Mouse (Mus musculus) megakaryocyte-erythroid progenitor cell, adult 5-6 weeks (primary cell): ENCODE data around the gene Psd. TPM values are rescaled to one million over a fixed set of nuclear protein-coding genes. Genes with fewer than 3 reads are reported as not detected.

Experiments
- ATAC-seq: replicated peaks from 2 replicates; pipeline ENCODE4 v1.8.0; 2016; ENCODE audit warnings: mild to moderate bottlenecking, inconsistent platforms; ENCODE audit not compliant: severe bottlenecking, poor library complexity, low FRiP score, low TSS enrichment
- total RNA-seq, 2 experiments: library from RNA; stranded (forward) in 1 of 2; stranded (reverse) in 1 of 2; fragments of 200-1000, 215-1000 nt in 1 of 2; fragments of >200 nt in 1 of 2; fragmentation: Nextera tagmentation in 1 of 2; gene quantifications; 2 replicates each; pipeline ENCODE4 v1.2.3; 2014 to 2017

The Psd gene
- total RNA-seq, 2 experiments from 2014 or later, result 0.99 to 7.1 TPM

DNA sequence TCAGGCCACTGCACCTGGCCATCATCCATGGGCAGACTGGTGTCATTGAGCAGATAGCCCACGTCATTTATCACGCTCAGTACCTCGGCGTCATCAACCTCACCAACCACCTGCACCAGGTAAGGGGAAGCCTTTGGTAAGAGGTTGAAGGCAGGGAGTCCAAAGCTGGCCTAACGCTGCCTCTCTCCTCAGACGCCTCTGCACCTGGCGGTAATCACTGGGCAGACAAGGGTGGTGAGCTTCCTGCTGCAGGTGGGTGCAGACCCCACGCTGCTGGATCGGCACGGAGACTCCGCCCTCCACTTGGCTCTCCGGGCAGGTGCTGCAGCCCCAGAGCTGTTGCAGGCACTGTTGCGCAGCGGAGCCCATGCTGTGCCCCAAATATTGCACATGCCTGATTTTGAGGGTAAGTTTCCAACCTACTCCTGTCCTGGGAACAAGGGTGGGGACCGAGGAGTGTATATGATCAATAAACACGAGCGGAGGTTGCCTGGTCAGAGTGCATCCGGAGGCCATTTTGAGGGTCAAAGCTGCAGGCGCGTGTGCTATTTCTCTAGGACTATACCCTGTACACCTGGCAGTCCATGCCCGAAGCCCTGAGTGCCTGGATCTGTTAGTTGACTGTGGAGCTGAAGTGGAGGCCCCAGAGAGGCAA lies 17.2 kb downstream of the Psd start:
- ATAC-seq, result no peak

DNA sequence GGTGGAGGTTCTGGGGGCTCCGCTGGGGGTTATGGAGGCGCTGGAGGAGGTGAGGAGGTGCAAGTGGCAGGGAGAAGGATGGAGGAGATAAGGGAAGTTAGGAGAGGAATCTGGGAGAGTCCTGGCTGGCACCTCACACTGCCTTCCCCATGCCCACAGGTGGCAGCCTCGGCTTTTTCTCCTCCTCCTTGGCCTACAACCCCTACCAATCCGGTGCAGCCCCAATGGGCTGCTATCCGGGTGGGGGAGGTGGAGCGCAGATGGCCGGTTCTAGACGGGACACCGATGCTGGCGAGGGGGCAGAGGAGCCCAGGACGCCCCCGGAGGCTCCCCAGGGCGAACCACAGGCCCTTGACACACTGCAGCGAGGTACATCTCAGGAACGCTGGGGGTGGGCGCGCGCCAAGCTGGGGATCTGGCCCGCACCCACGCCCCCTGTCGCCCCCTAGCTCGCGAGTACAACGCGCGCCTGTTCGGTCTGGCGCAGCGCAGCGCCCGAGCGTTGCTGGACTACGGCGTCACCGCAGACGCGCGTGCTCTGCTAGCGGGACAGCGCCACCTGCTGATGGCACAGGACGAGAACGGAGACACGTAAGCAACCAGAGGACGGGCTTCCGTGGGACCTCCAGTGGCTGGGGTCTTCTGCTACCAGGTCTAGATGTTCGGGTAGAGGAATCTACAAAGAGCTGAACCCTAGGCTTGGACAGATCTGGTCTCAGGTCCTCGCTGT lies 18.1 kb downstream of the Psd start:
- ATAC-seq, result peak; percentile 46; the same call in 1 of the 2 replicates

DNA sequence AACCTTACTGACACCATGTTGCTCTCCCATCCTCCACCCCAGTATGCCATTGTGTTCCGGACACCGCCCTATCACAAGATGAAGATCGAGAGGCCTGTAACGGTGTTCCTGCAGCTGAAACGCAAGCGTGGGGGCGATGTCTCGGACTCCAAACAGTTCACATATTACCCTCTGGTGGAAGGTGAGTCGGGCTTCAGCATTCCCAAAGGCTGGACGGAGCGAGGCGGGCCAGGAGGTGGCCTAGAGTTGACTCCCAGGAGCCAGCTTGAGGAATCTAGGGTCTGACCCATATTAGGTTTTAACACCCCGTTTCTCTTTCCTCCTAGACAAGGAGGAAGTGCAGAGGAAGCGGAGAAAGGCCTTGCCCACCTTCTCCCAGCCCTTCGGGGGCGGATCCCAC lies 18.7 kb downstream of the Psd start:
- ATAC-seq, result no peak

DNA sequence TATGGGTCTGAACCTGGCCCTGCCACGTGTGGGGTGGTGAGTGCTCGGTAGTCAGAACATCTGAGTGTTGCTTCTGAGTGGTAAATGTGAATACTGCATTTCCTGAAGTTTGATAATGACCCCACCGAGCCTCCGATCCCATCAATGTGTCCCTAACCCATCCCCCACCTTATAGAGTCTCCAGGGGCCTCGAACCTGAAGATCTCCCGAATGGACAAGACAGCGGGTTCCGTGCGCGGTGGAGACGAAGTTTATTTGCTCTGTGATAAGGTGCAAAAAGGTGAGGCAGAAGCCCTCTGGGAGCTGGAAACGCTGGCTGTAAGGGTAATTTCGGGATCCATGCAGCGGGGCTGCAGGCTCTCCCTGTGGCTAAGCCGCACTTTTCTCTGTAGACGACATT lies 19.2 kb downstream of the Psd start:
- no peak for ATAC-seq

DNA sequence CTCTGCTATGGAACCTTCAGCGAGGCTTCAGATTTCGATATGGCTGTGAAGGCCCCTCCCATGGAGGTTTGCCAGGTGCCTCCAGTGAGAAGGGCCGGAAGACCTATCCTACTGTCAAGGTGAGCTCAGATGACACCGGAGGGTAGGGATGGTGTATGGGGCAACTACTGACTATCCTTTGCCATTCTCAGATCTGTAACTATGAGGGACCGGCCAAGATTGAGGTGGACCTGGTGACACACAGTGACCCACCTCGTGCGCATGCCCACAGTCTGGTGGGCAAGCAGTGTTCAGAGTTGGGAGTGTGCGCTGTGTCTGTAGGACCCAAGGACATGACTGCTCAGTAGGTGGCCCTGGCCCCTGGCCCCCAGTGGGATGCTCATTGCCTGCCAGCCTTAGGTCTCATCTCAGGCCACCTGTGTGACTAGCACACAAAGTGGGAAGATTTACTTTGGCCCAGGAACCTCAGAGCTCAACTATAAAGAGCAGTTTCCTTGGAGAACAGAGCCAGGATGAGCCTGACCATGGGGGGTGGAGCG lies 20.1 kb downstream of the Psd start:
- ATAC-seq, result no peak

DNA sequence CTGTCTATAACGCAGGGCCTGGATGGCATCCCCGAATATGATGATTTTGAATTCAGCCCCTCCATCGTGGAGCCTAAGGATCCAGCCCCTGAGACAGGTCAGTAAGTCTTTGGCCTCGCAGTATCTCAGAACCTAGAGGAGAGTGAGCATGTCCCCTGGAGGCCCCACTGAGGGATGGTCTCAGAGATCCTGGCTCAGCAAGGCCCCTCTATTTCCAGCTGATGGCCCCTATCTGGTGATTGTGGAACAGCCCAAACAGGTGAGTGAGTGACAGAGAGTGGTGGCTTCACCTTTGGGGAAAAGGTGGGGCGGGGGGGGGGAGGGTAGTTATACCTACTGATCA lies 20.7 kb downstream of the Psd start:
- no peak for ATAC-seq

DNA sequence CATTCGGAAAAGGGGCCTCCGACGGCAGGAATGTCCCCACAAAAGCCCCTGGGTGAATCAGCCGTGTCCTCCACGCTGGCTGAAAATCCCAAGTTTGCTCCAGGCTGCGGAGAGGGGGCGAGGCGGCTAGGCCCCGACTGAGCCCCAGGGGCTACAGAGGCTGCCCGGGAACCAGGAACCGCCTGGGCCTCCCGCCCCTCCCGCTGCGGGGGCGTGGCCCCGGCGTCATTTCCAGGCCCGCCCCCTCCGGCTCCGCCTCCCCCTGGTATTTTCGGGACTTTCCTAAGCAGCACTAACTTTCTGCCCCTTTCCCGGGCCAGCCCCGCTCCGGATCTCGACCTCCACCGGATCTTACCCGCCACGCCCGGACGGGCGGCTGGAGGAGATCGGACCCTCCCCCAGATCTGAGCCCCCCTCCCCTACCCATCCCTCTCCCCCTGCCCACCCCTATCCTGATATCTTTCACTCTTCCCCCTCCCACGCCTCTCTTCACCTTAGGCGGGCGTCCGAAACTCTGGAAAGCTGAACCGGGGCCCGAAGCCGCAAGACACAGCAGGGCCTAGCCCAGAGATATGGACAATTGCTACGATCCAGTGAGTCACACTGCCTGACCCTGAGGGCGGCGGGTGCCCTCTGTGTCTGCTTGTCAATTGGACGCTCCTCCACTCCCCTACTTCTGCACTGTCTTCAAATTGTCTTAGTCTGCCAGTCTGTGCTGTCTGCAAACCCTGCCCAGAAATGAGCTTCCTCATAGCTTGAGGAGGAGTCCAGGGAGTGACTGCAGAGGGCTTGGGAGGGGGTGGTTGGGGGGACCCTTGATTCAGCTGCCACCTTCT lies 21.3 kb downstream of the Psd start:
- ATAC-seq, result peak; percentile 56

DNA sequence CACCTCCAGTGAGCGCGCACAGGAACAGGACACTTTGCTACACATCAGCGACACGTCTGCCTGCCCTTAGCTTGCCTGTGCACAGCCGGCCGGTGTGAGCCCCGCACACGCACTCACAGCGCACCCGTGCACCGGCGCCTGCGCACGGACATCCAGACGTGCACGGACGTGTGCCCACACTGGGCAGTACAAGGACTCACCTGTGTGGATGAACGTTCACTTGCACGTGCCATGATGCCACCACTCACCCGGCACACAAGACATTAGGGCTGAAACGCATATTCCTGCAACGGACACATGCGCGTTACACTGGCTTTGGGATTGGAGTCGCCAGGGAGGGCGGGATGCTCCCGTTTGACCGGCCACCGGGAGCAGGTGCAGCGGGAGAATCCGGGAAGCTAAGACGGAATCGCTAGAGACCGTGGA lies 22.0 kb downstream of the Psd start:
- ATAC-seq, result peak; percentile 40

DNA sequence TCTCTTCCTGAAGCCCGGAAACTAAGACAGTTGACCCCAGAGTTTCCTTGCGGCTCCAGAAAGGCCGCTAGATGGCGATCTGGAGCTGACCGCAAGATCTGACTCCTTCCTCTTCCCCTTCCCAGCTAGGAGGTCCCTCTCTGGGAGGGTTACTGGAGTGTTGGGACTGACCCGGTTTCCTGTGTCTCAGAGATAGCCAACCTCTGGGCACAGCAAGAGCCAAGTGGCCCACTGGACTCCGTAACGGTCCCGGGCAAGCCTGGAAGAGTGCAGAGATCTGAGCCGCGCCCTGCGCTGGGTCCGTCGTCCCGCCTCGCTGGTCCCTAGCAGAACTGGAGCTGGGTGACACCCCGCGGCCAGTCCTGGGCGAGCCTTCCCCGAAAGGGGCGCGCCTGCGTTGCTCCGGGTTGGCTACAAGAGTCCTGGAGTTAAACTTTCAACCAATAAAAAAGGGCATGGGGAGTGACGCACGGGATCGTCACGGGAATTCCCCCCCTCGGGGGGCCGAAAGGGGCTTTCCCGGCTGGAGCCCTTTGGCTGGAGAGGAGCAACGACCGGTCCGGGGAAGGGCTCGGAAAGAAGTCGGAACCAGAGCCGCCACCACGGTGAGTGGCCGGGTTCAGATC lies 22.6 kb downstream of the Psd start, which contains the start of gene Nfkb2:
TSS of gene Nfkb2 (plus strand) at position 105 of the 626 bp plus-strand sequence.
- peak; percentile 81 for ATAC-seq

DNA sequence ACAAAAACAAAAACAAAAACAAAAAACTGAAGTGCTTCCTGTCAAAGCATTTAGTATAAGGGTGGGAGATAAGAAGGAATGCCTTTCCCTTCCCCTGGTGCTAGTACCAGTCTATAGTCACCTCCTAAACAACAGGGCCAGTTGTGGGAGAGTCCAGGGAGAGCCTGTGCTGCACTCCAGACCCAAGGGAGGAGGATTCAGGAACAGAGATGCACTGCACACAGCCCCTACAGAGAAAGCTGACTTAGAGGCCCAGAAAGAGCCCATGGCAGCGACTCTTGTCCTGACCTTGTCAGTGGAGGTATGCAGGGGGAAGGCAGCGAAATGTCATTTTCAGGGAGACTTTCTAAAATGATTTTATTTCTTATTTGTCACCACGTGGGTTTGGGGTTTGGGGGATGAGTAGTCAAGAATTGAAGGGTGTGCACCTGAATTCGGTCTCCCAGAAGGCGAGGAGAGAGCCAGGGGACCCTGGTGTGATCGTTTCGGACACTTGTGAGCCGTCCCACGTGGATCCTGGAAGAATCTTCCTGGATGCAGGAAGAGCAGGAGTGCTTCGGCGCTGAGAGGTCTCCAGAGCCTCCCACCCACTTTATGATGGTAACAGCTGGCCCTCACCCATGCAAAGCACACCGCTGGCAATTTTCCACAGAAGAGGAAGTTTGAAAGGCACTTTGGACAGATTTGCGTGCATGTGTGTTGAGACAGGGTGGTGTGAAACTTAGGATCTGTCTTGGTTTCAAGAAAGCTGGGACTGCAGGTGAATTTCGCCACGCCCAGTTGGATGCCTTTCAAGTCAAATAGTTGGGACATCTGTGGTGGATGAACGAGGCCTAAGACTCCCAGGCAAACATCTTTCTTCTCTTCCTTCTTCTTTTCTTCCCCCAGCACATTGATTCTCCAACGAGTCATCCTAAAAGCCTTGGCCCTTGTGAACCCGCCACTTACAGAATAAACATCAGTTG lies 23.4 kb downstream of the Psd start:
- ATAC-seq, result no peak

DNA sequence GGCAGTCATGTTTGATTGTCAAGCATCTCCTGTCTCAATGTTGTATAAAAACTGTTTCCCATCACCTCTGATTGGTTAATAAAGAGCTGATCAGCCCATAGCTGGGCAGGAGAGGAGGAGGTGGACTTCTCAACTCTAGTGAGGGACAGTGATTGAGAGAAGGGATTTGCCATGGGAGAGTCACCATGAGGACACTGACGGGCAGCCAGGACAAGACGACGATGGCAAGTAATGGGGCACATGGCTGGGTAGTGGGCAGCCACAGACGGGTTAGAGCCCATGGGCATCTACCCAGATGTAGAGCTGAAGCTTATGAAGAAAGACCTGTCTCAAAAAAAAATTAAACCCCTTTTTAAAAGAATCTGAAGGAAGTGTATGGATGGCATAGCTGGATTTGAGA lies 24.4 kb downstream of the Psd start:
- no peak for ATAC-seq

DNA sequence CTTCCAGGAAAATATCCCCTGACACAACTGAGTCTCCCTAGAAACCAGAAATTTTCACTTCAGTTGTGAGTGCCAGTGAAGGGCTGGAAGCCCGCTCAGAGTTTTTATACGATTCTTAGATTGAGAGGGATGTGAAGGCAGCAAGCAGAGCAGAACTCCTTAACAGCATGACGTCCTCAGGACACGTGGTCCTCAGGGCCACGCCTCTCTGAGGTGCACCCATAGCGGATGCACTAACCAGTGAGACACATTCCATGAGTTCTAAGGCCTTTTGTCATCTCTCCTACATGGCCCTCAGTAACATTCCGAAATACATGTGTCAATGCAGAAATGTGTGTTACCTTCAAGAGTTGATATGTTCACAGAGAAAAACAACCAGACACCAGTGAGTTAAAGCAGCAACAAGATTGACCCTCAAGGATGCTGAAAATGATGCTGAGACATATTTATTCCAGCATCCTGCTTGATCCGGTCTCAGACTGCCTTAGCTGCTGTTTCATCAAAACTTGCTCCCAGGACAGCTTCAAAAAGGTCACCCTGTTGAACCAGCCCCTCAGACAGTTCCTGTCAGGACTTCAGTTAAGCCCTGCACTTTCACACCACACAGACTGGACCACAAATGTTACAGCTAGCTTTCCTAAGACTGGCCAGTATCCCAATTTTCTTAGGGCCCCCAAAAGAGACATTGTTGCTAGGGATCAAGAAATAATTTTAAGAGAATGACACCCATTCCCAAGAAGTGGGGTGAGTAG lies 26.5 kb downstream of the Psd start:
- ATAC-seq, result no peak

DNA sequence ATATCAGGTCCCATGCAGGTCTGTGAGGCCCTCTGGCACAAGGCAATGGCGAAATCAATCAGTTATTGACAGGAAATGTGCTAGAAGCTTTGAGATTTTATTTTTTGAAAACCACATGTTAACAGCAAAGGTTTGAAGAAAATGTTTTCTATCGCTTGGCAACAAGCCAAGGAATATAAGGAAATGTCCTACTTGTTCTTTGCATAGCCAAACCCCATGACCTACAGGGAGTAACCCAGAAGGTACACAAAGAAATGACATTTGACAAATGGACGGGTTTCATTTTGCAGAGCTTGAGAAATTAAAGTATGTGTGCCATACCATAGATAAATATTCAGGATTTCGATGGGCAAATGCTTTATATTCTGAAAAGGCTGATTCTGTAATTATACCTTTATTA lies 30.0 kb downstream of the Psd start:
- ATAC-seq, result no peak

DNA sequence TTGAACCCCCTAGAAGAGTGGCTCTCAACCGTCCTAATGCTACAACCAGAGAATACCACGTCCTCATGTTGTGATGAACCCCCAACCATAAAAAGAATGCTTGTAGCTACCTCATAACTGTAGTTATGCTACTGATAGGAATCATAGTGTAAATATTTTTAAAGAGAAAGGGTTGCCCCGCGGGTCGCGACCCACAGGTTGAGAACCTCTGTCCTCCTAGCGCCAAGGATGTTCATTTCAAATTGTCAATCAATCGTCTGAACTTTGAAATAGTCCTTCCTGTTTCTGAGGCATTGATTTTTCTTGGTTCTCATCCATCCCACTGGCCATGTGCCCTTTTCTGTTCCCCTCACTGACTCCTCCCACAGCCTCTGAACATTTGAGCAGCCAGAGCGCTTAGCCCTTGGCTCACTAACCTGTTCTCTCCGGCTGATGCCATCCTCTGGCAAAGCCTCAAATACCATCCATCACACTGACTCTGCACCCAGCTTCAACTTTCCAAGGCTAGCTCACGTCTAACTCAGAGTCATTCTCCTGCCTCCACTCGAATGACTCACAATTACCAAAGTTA lies 36.3 kb downstream of the Psd start:
- ATAC-seq, result no peak

DNA sequence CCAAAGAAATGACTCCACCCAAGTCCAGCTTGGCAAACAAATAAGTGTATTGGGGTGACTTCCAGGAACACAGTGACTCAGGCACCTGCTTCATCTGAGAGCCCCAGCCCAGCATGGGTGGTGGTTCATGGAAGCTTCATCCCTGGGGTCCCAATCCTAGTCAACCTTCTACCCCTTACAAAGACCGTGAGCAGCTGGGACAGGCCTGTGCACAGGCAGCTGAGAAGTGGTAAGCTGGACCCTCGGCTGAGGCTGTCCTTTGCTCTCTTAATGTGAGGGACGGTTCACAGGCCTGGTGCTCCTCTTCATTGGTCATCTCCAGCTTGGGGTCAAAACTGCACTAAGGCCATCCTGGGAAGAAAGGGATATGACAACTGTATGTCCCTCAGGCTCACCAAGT lies 39.4 kb downstream of the Psd start:
- no peak for ATAC-seq

DNA sequence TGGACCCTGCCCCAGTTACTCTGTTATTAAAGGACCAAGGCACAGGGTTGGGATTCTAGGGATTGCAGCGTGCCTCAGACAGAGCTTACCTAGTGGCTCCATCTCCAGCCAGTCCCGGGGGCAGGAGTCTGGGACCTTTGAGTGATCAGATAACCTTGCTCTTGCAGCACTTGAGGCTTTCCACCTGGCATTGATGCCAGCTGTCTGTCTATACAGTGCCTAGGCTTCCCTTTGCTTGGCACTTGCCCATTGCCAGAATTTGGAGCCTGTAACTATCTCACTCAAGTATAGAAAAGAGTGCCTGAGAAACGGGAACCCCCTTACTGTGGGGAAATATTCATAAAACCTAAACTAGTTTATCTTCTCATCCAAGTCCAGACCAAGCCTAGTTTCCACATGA lies 40.0 kb downstream of the Psd start:
- ATAC-seq, result no peak

DNA sequence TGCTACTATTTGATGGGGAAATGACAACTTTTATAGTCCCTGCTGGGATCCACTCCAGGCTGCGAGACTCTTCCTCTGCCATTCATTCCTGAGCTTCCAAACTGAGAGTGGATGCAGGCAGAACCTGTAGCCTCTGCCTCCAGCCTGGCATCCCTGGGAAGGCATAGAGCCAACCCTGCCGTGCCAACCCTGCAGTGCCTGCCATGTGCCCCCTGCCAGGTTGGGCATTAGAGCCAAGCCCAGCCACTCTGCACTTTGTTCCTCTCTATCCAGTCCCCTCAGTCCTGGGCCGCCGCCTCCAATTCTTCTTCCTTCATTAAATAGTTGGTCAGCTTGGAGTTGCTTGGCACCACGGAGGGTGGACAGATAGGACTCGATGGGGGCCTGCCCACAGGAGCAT lies 40.9 kb downstream of the Psd start:
- ATAC-seq, result no peak

DNA sequence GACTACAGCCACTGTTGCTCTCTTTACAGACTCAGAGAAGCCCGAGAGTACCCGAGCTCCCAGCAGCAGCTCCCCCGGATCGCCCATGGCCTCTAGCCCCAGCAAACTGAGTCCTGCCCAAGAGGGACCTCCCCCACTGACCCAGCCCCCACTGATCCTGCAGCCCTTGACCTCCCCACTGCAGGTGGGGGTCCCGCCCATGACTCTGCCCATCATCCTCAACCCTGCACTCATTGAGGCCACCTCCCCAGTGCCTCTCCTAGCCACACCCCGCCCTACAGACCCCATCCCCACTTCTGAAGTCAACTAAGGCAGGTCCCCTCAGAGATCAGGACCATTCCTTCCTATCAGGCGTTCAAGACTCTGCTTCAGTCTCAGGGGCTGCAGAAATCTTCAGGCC lies 41.3 kb downstream of the Psd start:
- ATAC-seq, result no peak
